Mouse (Mus musculus) heart, postnatal 0 days (tissue): ENCODE results near the gene Mapkapk2.

Experiments
- CTCF ChIP-seq: IDR thresholded peaks from 2 replicates; pipeline ENCODE4 v1.5.1; 2016; ENCODE audit warnings: antibody characterized with exemption, control low read depth, low read depth
- EP300 ChIP-seq: IDR thresholded peaks from 2 replicates; pipeline ENCODE4 v1.6.1; 2016; ENCODE audit warnings: antibody characterized with exemption, low read depth

- peak; percentile 62 for TF ChIP-seq CTCF
- no peak for TF ChIP-seq EP300
Observed at GRCm38 (mm10) chr1:131119026-131119425, 21.4 kb upstream of the Mapkapk2 start.
